Mouse (Mus musculus) ES-E14 (cell line): Measurements from ENCODE around the gene Cgn. TPM values are rescaled to one million over a fixed set of nuclear protein-coding genes. Genes with fewer than 3 reads are reported as not detected.
"Not testable (repeated sequence)": the region's sequence is repeated elsewhere in the genome, so short reads cannot be mapped to it uniquely, and the experiment has no call there.

Experiments used
- DNase-seq: peaks from one replicate; pipeline ENCODE4 v3.0.0-alpha.2; 2013; ENCODE audit warnings: low read depth, low spot score
- H3K27ac ChIP-seq: 2 replicates; pipeline ENCODE4 v1.5.1; 2012; ENCODE audit warnings: low read depth, mild to moderate bottlenecking, low read length, moderate library complexity, mixed read lengths; ENCODE audit not compliant: poor library complexity, insufficient read depth, severe bottlenecking
- H3K36me3 ChIP-seq: 2 replicates; pipeline ENCODE4 v1.6.1; 2012; ENCODE audit warnings: mild to moderate bottlenecking, low read length, moderate library complexity, mixed read lengths; ENCODE audit not compliant: control insufficient read depth, poor library complexity, insufficient read depth, severe bottlenecking
- H3K4me1 ChIP-seq, 2 experiments: fragments of 150-350 bp in 1 of 2; sonication (generic) in 1 of 2; 2 replicates each; pipeline ENCODE4 v1.6.1; 2012; ENCODE audit warnings: low read length in 2 of 2, mild to moderate bottlenecking in 1 of 2, mixed read lengths in 1 of 2; ENCODE audit not compliant: control insufficient read depth in 2 of 2, insufficient read depth in 2 of 2, poor library complexity in 1 of 2
- H3K4me3 ChIP-seq, 2 experiments: fragments of 150-350 bp in 1 of 2; sonication (generic) in 1 of 2; 2 replicates each; pipeline ENCODE4 v1.5.1; 2012; ENCODE audit warnings: low read length in 2 of 2, low read depth in 1 of 2, mild to moderate bottlenecking in 1 of 2, mixed read lengths in 1 of 2; ENCODE audit not compliant: insufficient read depth in 1 of 2, poor library complexity in 1 of 2, severe bottlenecking in 1 of 2
- H3K9ac ChIP-seq: 2 replicates; pipeline ENCODE4 v1.6.1; 2012; ENCODE audit warnings: low read depth, mild to moderate bottlenecking, low read length, mixed read lengths; ENCODE audit not compliant: poor library complexity, insufficient read depth, severe bottlenecking
- H3K9me3 ChIP-seq: fragments of 150-350 bp; sonication (generic); 2 replicates; pipeline ENCODE4 v1.6.1; 2012; ENCODE audit warnings: low read depth, mild to moderate bottlenecking, low read length; ENCODE audit not compliant: control insufficient read depth, insufficient read depth
- CHD2 ChIP-seq: IDR thresholded peaks from 2 replicates; pipeline ENCODE4 v1.6.1; 2014; ENCODE audit warnings: mild to moderate bottlenecking, low read depth, low read length, inconsistent platforms
- HCFC1 ChIP-seq: IDR thresholded peaks from 2 replicates; pipeline ENCODE4 v1.6.1; 2012; ENCODE audit warnings: low read length, inconsistent platforms, borderline replicate concordance; ENCODE audit not compliant: insufficient read depth
- MAFK ChIP-seq: IDR thresholded peaks from 2 replicates; pipeline ENCODE4 v1.6.1; 2014; ENCODE audit warnings: mild to moderate bottlenecking, low read depth, low read length, inconsistent platforms; ENCODE audit not compliant: insufficient read depth
- ZC3H11A ChIP-seq: IDR thresholded peaks from 2 replicates; pipeline ENCODE4 v1.6.1; 2012; ENCODE audit warnings: low read depth, mild to moderate bottlenecking, inconsistent platforms, low read length, borderline replicate concordance
- ZNF384 ChIP-seq: IDR thresholded peaks from 2 replicates; pipeline ENCODE4 v1.6.1; 2012; ENCODE audit warnings: low read depth, low read length, inconsistent platforms
- in situ Hi-C, 2 experiments: fragments of 600-800 bp; cut with MboI; formaldehyde crosslinking; loops; one replicate each; pipeline ENCODE4 v1.15.1; 2025; ENCODE audit warnings: low sequenced_read_pairs in 2 of 2, inconsistent platforms in 1 of 2; ENCODE audit not compliant: unreplicated experiment in 2 of 2
- total RNA-seq: library from RNA; depleted of rRNA; stranded (reverse); fragments of 300-350 nt; gene quantifications from 2 replicates; pipeline ENCODE4 v1.2.3, GENCODE M21; 2012

Gene Cgn
- total RNA-seq, 1 experiment, result 28.8 TPM

DNA sequence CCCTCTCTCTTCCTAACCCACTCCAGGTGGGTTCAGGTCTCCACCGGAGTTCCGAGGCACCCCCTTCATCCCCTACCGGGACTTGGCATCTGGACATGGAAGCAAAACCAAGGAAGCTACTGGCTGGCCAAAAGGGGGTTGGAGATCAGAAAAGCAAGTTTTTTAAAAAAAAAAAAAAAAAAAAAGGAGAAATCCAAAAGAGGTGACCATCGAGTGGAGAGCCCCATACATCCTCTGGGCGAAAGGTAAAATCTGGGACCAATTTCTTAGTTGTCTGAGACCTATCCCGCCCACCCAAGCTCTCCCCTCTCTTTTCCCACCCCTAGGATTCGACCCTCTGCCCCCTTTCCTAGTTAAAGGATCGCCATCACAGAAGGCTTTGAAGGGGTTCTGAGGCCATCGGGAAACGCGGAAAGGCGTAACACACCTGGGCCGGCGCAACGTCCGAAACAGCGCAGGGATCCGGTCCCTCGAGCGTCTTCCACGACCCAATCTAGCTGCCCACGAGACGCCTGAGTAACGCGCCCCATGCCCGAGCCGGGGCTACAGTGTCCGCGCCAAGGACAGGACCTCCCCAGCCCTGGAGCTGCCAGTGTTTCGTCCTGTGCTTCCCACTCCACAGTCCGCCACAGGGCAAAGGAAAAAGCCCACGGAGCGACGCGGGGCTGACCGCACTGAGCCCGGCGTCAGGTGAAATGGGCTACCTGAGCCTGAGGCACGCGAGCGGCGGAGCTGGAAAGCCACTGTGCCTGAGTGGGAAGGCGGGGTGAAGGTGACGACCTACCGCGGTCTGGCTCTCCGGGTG, 28.8 kb downstream of the Cgn start:
- DNase-seq, H3K4me1 ChIP-seq, H3K27ac ChIP-seq, H3K36me3 ChIP-seq, in situ Hi-C loops, H3K9me3 ChIP-seq: not testable (repeated sequence)
- Histone ChIP-seq H3K4me3 (peak overlapping the region; percentile 56 to 71), H3K9ac (peak overlapping the region; percentile 50)
- peak; percentile 91 for TF ChIP-seq ZNF384

DNA sequence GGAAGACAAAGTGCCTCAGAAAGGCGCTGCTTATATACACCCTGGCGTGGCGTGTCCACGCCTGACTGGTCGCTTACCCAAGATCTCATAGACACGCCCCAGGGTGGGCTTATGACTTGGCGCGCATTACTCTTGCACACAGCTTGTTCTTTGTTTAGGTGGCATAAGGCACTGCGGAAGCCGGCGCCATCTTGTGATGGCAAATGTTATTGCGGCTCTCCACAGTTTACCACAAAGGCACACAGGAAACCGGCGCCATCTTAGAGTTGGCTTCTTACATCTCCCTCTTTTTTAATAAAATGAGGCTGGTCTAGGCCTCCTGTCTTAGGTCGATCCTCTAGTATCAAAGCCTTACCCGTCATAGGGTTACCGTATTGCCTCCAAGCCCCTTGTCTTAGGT, 40.6 kb downstream of the Cgn start:
- Histone ChIP-seq H3K36me3 (no peaks in the 10 kb centered on the region), H3K27ac (no peak overlapping the region), H3K9ac (no peak overlapping the region), H3K4me1 (no peaks in the 10 kb centered on the region), H3K9me3 (peaks cover 8% of the 10 kb centered on the region; the same call in 1 of the 2 replicates), H3K4me3 (no peak overlapping the region)
- in situ Hi-C loops, result no loop called here
- DNase-seq, result no peak
- TF ChIP-seq ZNF384 (no peak), ZC3H11A (no peak), CHD2 (no peak), HCFC1 (no peak), MAFK (no peak)

DNA sequence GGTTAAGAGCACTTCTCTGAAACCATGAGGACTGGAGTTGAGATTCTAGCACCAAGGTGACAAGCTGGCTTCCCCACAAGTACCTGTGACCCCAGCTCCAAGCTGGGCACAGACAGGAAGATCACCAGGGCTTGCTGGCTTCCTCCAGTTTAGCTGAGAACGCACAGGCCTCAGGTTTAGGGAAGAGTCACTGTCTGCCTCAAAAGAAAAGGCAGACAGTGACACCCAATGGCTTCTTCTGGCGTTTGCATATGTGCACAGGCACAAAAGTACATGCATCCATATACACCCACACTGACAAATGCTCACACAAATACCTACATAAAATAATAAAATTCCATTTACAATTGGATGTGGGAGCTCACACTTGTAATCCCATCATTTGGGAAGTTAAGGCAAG, 62.7 kb downstream of the Cgn start:
- not testable (repeated sequence) for H3K27ac ChIP-seq, H3K36me3 ChIP-seq, H3K9me3 ChIP-seq, H3K9ac ChIP-seq, DNase-seq, H3K4me1 ChIP-seq, H3K4me3 ChIP-seq
- in situ Hi-C loops, result loop anchor here in 1 of 2 experiments (5.0 kb wide), 1 partner anchor 86 kb away; no protein-coding TSS in a partner anchor

DNA sequence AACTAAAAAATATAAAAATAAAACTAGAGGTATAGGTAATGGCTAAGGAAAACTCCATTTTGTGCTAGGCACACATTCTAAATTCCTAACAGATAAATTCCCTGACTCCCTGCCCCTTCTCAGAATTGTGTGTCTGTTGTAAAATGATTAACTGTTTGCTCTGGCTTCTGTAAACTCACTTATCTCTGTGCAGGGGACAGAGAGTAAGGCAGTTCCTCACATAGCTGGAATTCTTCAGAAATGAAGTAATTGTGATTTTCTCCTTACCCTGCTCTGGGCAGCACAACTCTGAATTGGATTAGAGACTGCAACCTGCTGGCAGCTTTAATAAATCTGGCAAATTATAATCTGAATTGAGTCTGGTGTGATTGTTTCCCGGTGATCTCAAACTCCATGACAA, 68.0 kb downstream of the Cgn start:
- H3K4me1 ChIP-seq, H3K9ac ChIP-seq, H3K4me3 ChIP-seq, H3K36me3 ChIP-seq, DNase-seq, in situ Hi-C loops, H3K27ac ChIP-seq, H3K9me3 ChIP-seq: not testable (repeated sequence)

DNA sequence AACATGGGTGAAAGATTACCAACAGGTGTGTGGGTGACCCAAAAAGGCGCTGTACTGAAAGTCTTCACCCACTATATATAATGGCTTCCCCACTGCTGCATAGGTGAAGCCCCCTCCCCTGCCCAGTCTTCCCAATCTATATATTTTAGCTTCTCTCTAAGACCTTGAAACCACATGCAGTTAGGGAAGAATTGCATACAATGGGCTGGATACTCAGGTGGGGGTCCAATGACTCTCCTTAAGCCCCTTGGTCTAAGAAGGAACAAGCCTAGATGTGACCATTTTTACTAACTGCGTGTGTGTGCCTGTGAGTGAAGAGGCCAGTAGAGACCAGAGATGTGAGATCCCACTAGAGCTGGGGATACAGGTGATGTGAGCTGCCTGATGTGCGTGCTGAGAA, 72.9 kb downstream of the Cgn start:
- H3K9me3 ChIP-seq, H3K4me1 ChIP-seq, H3K36me3 ChIP-seq, DNase-seq, in situ Hi-C loops, H3K9ac ChIP-seq, H3K27ac ChIP-seq, H3K4me3 ChIP-seq: not testable (repeated sequence)

DNA sequence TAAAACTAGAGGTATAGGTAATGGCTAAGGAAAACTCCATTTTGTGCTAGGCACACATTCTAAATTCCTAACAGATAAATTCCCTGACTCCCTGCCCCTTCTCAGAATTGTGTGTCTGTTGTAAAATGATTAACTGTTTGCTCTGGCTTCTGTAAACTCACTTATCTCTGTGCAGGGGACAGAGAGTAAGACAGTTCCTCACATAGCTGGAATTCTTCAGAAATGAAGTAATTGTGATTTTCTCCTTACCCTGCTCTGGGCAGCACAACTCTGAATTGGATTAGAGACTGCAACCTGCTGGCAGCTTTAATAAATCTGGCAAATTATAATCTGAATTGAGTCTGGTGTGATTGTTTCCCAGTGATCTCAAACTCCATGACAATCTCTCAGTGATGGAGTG, 75.7 kb downstream of the Cgn start:
- H3K9ac ChIP-seq, H3K27ac ChIP-seq, H3K4me1 ChIP-seq, H3K36me3 ChIP-seq, H3K9me3 ChIP-seq, in situ Hi-C loops, DNase-seq, H3K4me3 ChIP-seq: not testable (repeated sequence)
